Mouse (Mus musculus): ENCODE data around the gene Abcg2. TPM values are rescaled to one million over a fixed set of nuclear protein-coding genes. Genes with fewer than 3 reads are reported as not detected.

The Abcg2 gene
- polyA plus RNA-seq, 1 experiment = 11.9 TPM

DNA sequence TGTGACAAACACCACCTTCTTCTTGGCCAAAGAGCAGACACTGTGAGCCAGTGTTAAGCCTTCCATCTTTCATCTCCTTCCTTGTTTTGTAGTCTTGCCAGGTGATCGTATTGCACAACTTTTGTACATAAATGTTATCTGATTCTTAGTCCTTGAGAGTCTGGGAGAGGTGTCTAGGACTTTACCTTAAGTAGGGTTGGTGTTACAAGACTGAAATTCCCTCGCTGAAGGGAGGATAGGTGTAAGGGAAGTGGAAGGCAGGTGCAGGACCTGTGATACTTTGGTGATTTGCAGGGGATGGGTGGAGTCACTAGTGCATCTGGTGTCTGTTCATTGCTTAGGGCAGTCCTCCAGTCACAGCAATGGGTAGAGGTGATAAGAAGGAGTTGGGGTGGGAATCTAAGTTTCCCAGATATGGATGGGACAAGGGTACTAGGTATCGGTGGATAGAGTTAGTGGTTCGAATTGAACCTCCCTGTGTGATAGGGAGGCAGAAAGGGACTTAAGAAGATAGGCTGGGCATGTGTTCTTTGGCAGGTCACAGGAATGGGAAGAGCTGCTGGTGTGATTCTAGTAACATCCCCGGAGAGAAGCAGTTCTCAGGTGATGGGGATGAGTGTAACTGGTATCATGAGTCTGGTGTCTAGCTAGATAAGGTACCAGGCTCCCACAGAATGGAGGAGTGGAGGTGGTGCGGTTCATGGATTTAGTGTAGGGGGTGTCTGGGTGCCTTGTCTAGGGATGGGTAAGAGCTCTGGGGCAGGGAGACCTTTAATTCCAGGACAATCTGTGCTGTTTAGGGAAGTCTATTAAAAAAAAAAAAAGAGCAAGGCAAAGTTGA, 25.8 kb downstream of the Abcg2 start:
- no peak overlapping the region for H3K27ac ChIP-seq (replicated peaks; ENCODE audit: low read depth, low read length)
- no peaks in the 10 kb centered on the region for H3K4me1 ChIP-seq (ENCODE audit: control insufficient read depth, insufficient read depth, insufficient read length, low read length)
- H3K4me3 ChIP-seq (ENCODE audit: insufficient read depth, low read depth, low read length) = no peak overlapping the region

- Histone ChIP-seq H3K4me3 (ENCODE audit: insufficient read depth, low read depth, low read length) (no peak overlapping the region), H3K4me1 (ENCODE audit: control insufficient read depth, insufficient read depth, insufficient read length, low read length) (no peaks in the 10 kb centered on the region), H3K27ac (replicated peaks; ENCODE audit: low read depth, low read length) (no peak overlapping the region)
These were observed 26.7 kb downstream of the Abcg2 start for GRCm38 (mm10) chr6:58610760-58611654.

- Histone ChIP-seq H3K4me1 (ENCODE audit: control insufficient read depth, insufficient read depth, insufficient read length, low read length) (peaks cover 2% of the 10 kb centered on the region), H3K4me3 (ENCODE audit: insufficient read depth, low read depth, low read length) (no peak overlapping the region), H3K27ac (replicated peaks; ENCODE audit: low read depth, low read length) (no peak overlapping the region)
These were observed 39.8 kb downstream of the Abcg2 start for GRCm38 (mm10) chr6:58624126-58624525.

DNA sequence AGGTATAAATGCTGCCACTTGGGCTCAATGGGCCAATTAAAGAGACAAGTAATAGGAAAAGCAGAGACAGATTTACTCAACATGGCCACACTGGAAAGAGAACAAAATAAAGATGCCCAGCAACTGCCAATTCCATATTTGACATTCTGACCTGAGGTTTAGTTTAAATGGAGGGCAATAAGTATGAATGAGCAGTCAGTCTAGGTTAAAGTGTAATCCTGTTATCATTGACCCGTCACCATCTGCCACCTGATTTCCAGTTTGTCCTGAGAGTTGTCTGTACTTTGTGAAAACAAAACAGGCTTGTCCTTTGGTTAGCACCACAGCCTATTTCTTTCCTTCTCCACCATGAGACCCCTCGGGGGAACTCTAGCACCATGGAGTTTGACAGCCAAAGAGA, 44.9 kb downstream of the Abcg2 start:
- Histone ChIP-seq H3K4me1 (ENCODE audit: control insufficient read depth, insufficient read depth, insufficient read length, low read length) (no peaks in the 10 kb centered on the region), H3K27ac (replicated peaks; ENCODE audit: low read depth, low read length) (no peak overlapping the region), H3K4me3 (ENCODE audit: insufficient read depth, low read depth, low read length) (no peak overlapping the region)

GRCm38 (mm10) chr6:58632419-58632818, 48.1 kb downstream of the Abcg2 start:
- Histone ChIP-seq H3K4me1 (ENCODE audit: control insufficient read depth, insufficient read depth, insufficient read length, low read length) (no peaks in the 10 kb centered on the region), H3K4me3 (ENCODE audit: insufficient read depth, low read depth, low read length) (no peak overlapping the region), H3K27ac (replicated peaks; ENCODE audit: low read depth, low read length) (no peak overlapping the region)

DNA sequence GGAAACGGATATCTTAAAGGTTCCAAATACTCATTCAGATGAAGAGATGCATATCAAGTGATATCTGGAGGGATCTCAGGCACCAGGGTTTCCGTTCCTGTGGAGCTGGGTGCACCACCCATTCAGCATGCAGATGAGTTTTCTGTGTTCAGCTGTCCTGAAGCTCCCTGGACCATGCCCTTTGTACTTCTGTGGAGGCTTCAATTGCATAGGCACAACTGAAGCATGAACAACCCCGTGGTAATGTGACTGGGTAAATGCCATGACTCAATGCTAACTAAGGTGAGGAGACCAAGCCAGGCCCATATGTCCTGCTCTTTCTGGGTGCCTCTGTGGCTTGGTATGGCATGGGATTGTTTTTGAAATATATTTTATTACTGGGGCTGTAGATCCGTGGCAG, 49.4 kb downstream of the Abcg2 start:
- Histone ChIP-seq H3K4me1 (ENCODE audit: control insufficient read depth, insufficient read depth, insufficient read length, low read length) (no peaks in the 10 kb centered on the region), H3K4me3 (ENCODE audit: insufficient read depth, low read depth, low read length) (no peak overlapping the region), H3K27ac (replicated peaks; ENCODE audit: low read depth, low read length) (no peak overlapping the region)

GRCm38 (mm10) chr6:58638566-58638965, 54.2 kb downstream of the Abcg2 start:
- Histone ChIP-seq H3K27ac (replicated peaks; ENCODE audit: low read depth, low read length) (no peak overlapping the region), H3K4me3 (ENCODE audit: insufficient read depth, low read depth, low read length) (no peak overlapping the region), H3K4me1 (ENCODE audit: control insufficient read depth, insufficient read depth, insufficient read length, low read length) (peaks cover 3% of the 10 kb centered on the region)

- H3K4me3 ChIP-seq (ENCODE audit: insufficient read depth, low read depth, low read length) = no peak overlapping the region
- H3K4me1 ChIP-seq (ENCODE audit: control insufficient read depth, insufficient read depth, insufficient read length, low read length) = peaks cover 3% of the 10 kb centered on the region
- H3K27ac ChIP-seq (replicated peaks; ENCODE audit: low read depth, low read length) = no peak overlapping the region
These were observed 55.1 kb downstream of the Abcg2 start for GRCm38 (mm10) chr6:58639391-58639790.

- Histone ChIP-seq H3K4me1 (ENCODE audit: control insufficient read depth, insufficient read depth, insufficient read length, low read length) (peaks cover 3% of the 10 kb centered on the region), H3K4me3 (ENCODE audit: insufficient read depth, low read depth, low read length) (peak overlapping the region; percentile 69), H3K27ac (replicated peaks; ENCODE audit: low read depth, low read length) (peak overlapping the region; percentile 53)
These were observed 56.2 kb downstream of the Abcg2 start for GRCm38 (mm10) chr6:58640333-58641018.

DNA sequence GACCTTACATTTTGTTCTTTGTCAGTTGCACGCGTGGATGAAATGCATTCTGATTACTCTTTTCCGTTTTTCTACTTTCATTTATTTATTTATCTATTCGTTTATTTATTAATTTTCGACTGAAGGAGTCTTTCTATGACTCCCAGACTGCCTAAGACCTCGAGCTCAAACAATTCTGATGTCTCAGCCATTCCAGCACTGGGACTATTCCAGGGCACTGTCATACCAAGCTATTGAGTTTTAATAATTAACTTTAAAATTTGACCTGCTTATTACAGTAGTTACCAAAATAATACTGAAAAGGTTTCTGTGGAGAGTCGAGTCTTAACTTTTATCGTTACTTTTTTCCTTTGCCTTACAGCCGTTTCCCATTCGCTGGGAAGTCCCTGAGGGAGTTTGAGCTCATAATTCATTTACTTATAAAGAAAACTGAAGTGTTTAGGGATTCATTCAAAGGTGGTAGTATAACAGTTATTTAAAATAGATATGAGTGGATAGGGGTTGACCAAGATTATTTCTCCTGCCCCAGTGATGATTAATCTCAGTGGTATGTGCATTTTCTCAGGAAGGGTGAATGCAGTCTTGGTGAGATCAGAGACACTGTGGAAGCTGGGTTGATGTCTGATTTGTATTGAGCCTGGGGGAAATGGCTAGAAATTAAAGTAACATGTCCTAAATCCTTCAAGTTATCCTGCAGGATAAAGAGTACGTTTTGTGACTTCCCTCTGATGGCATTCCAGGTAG, 56.9 kb downstream of the Abcg2 start:
- peak overlapping the region; percentile 69 for H3K4me3 ChIP-seq (ENCODE audit: insufficient read depth, low read depth, low read length)
- H3K4me1 ChIP-seq (ENCODE audit: control insufficient read depth, insufficient read depth, insufficient read length, low read length) = peaks cover 3% of the 10 kb centered on the region
- H3K27ac ChIP-seq (replicated peaks; ENCODE audit: low read depth, low read length) = no peak overlapping the region

DNA sequence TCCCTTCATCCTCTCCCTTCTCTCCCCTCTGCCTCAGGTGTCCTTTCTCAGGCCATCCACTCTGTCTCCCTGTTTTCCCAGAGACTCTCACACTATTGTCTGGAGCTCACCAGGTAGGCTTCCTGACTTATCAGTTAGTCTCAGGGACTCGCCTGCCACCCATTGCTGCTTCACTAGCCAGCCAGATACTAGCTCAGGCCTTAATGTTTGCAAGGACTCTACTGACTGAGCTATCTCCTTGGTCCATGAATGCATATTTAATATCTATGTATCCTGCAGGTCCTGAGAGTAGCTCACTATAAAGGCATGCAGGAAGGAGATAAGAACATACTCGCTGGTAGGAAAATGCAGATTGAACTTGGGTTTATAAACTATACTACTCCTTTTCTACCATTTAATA, 57.9 kb downstream of the Abcg2 start:
- Histone ChIP-seq H3K4me1 (ENCODE audit: control insufficient read depth, insufficient read depth, insufficient read length, low read length) (peaks cover 3% of the 10 kb centered on the region), H3K4me3 (ENCODE audit: insufficient read depth, low read depth, low read length) (peak overlapping the region; percentile 21; the same call in 1 of the 2 replicates), H3K27ac (replicated peaks; ENCODE audit: low read depth, low read length) (no peak overlapping the region)

DNA sequence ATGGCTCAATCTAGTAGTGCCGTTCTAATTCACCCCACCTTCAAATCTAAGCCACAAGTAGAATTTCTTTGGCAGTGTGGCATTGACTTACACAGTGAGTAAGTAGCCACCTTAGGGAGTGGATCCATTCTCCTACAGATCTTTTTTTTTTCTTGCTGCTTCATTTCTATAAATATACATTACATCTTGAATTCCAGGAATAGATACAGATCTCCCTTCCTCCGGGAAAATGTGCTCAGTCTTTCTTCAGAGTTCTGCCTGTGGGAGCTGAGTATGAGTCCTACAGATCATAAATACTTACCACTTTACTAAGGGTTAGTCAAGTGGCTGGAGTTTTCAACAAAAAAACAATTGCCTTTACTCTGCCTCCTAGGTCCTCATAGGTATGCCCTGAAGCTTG, 60.3 kb downstream of the Abcg2 start:
- Histone ChIP-seq H3K27ac (replicated peaks; ENCODE audit: low read depth, low read length) (no peak overlapping the region; the same call in 1 of the 2 replicates), H3K4me3 (ENCODE audit: insufficient read depth, low read depth, low read length) (no peak overlapping the region), H3K4me1 (ENCODE audit: control insufficient read depth, insufficient read depth, insufficient read length, low read length) (peaks cover 3% of the 10 kb centered on the region)

DNA sequence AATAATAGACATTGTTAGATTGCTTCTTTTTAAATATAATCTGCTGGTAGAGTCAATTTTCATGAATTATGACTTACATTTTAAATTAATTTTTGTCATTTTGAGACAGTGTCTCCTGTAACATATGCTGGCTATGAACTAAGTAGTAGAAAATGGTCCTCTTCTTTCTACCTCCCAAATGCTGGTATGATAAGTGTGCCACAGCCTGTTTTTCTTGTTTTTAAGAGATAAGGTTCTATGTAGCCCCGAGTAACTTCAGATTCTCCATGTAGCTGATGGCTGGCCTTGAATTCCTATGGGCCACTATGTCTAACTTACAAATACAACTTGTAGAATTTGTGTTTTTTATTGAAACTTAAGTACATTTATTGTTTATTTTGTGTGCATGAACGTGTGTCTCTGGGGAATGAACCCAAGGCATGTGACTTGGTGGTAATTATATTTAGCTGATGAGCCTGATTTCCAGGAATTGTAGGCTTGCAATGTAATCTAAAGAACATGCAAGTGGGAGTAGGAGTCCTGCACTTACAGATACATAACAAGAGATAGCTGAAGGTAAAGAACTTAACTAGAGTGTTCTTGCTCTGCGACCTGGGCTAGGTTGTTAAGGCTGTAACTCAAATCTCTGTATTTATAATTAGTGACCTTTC, 63.9 kb downstream of the Abcg2 start:
- H3K27ac ChIP-seq (replicated peaks; ENCODE audit: low read depth, low read length) = peak overlapping the region; percentile 40; the same call in 1 of the 2 replicates
- H3K4me3 ChIP-seq (ENCODE audit: insufficient read depth, low read depth, low read length) = no peak overlapping the region

GRCm38 (mm10) chr6:58650136-58650535, 65.8 kb downstream of the Abcg2 start:
- H3K27ac ChIP-seq (replicated peaks; ENCODE audit: low read depth, low read length) = peak overlapping the region; percentile 83
- peaks cover 7% of the 10 kb centered on the region; the same call in 1 of the 2 replicates for H3K4me1 ChIP-seq (ENCODE audit: control insufficient read depth, insufficient read depth, insufficient read length, low read length)
- no peak overlapping the region for H3K4me3 ChIP-seq (ENCODE audit: insufficient read depth, low read depth, low read length)

More for the DNA sequence above, 63.9 kb downstream of the Abcg2 start:
- peaks cover 5% of the 10 kb centered on the region; the same call in 1 of the 2 replicates for H3K4me1 ChIP-seq (ENCODE audit: control insufficient read depth, insufficient read depth, insufficient read length, low read length)

All from brown adipose tissue, adult 24 weeks (tissue).